Mouse (Mus musculus) T-cell, adult 2 months (primary cell): ENCODE results near the gene Pdgfb.

Experiments
- DNase-seq: peaks from one replicate; pipeline ENCODE4 v3.0.0; 2022; ENCODE audit warnings: low spot score

Gene Pdgfb

DNA sequence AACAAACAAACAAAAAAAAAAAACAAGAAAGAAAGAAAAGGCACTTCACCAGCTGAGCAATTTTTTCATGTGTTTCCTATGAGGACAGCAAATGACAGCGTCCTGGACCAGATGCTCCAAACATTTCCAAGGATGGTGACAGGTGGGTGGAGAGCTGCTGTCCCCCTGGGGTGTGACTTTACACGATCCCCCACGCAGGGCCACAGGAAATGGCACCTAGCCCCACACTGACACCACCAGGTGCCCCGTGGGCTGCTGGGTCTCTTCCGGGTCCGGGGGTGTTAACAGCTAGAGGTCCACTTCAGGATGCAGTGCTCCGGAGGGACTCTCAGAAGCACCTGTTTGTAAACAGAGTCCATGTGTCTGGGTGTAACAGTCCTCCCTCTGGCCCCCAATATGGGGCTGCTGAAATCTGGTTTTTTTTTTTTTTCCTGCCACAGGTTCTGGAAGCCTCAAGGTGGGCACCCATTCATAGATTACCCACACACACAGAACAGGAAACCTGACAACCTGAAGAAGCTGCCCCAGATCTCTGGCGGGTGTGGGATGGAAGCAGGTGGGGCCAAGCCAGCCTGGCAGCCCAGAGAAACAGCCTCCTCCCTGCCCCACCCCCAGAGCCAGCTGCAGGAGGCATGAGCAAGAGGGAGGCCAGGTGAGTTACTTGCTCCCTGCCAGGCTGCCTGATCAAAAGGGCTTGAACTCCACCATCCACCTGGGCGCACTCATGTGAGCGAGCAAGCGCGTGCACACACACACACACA lies 5.2 kb downstream of the Pdgfb start:
- DNase-seq, result no peak

- no peak for DNase-seq
These were observed 6.3 kb downstream of the Pdgfb start for GRCm38 (mm10) chr15:80008461-80008860.

DNA sequence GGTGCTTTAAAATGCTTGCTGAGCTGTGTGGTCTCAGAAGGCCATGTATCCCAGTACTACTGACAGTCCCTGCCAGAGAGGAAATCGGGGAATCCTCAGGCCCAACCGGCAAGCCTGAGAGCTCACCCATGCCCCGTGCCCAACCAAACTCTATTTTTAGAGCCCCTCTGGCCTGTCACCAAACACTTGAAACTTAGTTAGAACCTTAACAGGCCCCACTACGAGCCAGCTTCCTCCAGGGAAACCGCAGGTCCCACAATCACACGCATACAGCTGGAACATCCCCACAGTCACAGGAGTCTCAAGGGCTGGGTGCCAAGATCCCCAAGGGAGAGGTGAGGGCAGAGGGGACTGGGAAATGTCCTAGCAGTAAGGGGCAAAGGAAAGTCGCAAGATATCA lies 8.6 kb downstream of the Pdgfb start:
- DNase-seq, result no peak

DNA sequence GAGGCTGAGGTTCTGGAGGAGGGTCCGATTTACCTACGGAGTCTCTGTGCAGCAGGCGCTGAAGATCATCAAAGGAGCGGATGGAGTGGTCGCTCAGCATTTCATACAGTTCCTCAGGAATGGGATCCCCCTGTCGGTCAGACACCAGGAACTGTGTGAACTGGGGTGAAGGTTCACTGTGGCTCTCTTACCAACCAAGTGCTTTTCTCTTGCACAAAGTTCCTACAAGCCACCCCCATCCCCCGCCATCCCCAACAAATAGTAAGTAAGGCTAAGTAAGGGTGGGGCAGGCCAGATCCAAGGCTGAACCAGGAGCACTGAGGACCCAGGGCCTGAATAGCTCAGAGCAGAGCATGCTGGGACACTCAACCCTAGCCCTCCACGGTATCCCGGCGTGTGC lies 9.3 kb downstream of the Pdgfb start:
- DNase-seq, result no peak

GRCm38 (mm10) chr15:80004644-80005340 lies 10.0 kb downstream of the Pdgfb start:
- no peak for DNase-seq

DNA sequence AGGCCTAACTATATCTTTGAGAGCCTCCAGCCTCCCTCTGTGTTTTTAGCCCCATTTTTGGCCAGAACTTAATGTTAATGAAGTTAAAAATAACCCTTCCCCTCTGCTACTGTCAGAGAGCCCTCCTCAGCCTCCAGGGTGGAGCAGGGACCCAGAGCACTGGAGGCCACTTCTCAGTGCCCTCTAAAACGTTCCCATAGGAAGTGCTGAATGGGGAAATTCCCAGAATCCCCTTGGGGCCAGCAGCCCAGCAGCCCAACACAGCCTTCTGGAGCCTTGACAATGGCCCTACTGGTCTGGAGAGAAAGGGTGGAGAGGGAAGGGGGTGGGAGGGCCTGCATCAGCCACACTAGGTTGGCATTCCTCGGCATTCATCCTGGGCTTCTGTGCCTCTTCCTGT lies 11.2 kb downstream of the Pdgfb start:
- DNase-seq, result no peak

DNA sequence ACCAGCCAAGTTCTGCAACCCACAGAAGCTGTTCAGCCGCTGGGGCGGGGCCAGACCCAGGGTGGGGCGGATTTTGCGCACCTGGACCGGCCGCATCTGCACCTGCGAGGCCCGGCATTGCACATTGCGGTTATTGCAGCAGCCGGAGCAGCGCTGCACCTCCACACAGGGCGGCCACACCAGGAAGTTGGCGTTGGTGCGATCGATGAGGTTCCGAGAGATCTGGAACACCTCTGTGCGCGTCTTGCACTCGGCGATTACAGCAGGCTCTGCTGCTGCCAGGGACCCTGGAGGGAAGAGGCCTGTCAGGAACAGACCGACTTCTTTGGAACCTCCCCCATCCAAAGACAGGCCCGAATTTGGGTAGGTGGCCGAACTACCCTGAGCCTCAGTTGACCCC lies 13.2 kb downstream of the Pdgfb start:
- no peak for DNase-seq

DNA sequence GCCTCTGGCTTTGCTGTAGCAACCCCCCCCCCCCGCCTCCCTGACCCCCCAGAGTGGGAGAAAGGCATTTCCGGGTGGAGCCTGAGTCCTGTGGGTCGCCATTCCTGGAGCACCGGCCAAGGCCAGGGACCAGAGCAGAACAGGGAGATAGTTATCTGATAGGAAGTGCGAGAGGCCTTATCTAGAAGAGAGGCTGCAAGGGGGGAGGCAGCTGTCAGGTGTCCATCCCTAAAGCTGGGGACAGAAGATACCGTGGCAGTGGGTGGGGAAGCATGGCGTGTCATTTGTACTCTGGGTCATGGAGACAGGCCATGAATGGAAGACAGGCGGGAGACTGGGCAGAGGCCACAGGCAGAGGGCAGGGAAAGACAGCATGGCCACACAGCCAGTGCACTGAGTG lies 14.1 kb downstream of the Pdgfb start:
- no peak for DNase-seq

DNA sequence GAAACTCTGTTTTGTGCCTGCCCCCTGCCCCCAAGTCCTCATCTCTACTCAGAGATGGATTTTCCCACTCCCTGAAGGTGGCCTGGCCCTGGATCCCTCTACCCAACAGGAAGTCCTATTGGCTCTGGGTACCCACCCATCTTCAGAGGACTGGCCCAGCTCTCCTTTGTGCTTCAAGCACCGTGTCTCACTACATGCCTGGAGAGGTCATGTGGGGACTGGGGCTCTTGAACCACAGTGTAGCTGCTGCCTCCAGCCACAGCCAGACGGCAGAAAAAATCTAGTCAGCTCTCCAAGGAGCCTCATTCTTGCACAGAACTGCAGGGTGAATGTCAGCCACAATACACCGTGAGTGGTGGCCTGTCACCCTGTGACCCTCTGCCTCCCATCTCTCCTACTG lies 16.8 kb downstream of the Pdgfb start:
- DNase-seq, result no peak

GRCm38 (mm10) chr15:79996781-79997180 lies 18.0 kb downstream of the Pdgfb start:
- no peak for DNase-seq

DNA sequence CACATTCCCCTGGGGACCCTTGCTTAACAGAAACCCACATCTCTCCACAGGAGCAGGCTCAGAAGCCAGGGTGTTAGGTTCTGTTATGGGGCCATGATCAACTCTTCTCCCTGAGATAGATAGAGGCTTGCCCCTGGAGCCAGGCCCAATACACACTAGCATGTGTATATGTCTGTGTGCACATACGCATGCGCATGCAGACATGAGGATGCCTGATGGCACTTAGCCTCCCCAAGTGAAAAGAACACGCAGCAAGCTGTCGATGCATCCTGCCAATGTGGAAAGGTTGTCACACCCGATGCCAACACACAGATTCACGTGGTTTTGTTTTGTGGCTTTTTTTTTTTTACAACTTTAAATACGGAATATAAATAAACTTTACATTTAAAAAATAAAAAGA lies 19.2 kb downstream of the Pdgfb start:
- DNase-seq, result no peak

GRCm38 (mm10) chr15:79994566-79994965 lies 20.2 kb downstream of the Pdgfb start:
- no peak for DNase-seq

GRCm38 (mm10) chr15:79986182-79986581 lies 28.6 kb downstream of the Pdgfb start:
- no peak for DNase-seq

GRCm38 (mm10) chr15:79985471-79985870 lies 29.3 kb downstream of the Pdgfb start:
- DNase-seq, result no peak

- no peak for DNase-seq
These were observed 30.6 kb downstream of the Pdgfb start for GRCm38 (mm10) chr15:79984152-79984551.

DNA sequence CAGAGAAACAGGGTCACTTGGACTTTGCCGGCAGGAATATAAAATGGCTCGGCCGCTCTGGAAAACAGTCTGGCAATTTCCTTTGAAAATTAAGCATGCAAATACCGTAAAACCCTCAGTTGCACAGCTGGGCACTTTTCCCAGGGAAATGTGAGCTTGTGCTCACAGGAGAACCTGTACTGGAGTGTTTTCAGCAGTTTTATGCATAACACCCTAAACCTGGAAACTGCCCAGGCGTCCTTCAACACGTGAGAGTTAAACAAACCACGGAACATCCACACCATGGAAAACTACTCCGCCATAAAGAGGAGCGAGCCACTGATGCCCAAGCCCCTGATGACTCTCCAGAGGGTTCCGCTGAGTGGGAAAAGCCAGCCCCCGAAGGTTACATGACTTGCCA lies 34.1 kb downstream of the Pdgfb start:
- no peak for DNase-seq

GRCm38 (mm10) chr15:79972186-79972585 lies 42.6 kb downstream of the Pdgfb start:
- DNase-seq, result no peak

DNA sequence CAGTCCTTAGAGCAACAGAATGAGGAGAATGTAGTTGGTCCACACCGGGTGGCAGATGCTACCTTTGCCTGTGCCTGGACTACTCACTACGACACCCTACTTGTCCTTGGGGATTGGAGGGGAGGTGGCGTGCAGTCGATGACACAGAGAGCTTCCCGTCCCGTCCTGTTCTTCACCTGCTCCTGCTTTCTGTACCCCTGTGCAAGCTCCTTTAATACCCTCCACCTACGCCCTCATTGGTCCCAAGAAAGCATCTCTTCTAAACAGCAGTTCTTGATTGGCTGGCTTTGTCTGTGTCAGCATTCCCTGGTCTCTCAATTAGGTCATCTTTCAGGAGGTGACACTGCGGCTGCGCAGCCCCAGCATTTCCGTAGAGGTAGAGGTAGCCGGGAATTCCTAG lies 43.8 kb downstream of the Pdgfb start, which contains the start of gene Cbx7:
TSS of gene Cbx7 (minus strand) at position 180 of the 400 bp plus-strand sequence.
- no peak for DNase-seq

DNA sequence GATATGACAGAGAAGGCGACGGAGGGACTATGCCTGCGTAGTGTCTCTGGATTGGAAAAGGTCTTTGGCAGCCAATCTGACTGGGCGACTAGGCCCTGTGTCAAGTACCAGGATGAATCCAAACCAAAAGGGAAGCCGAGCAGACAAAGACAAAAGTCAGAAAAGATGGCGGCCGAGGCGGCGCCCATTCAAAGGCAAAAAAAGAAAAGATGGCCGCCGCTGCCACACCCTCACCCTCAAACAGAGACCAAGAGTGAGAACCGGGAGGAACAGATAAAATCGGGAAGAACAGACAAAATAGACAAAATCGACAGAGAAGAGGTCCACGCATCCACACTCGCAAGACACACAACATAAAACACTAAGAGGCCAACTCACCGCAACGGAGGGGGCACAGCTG lies 44.3 kb downstream of the Pdgfb start:
- DNase-seq, result no peak

DNA sequence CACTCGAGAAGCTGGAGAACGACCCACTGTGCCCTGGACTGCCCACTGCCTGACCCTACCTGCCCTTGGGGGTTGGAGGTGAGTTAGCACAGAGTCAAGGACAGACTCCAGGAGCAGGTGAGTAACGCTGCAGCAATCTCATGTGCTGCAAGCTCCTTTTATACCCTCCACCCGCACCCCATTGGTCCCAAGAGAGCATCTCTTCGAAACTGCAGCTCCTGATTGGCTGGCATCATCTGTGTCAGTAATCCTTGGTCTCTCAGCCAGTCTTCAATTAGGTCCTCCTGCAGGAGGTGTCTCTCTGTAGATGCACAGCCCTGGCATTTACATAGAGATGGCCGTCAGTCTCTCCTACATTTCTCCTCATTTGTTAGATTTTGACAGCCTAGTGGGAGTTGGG lies 47.4 kb downstream of the Pdgfb start:
- DNase-seq, result no peak

- DNase-seq, result no peak
These were observed 50.4 kb downstream of the Pdgfb start for GRCm38 (mm10) chr15:79964376-79964775.

DNA sequence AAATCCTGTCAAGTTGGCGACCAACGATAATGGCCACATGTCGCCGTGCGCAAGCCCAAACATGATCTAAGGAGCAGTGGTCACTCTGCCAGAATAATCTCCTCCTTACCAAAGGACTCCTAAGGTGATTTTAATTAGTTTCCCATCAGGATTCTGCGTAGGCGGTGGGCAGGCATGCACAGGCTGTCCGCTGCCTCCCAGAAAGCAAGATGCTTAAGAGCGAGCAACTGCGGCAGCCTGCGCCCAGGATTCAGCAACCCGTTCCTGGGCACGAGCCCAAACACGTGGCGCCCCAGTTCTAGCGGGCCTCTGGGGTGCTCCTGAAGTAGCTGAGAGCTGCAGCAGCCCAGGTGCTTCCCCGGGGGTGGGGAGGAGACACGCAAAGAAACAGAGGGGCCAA lies 52.1 kb downstream of the Pdgfb start:
- no peak for DNase-seq

- no peak for DNase-seq
These were observed 53.3 kb downstream of the Pdgfb start for GRCm38 (mm10) chr15:79961366-79961921.
